Mouse (Mus musculus): ENCODE measurements around the gene Xrn2. TPM values are rescaled to one million over a fixed set of nuclear protein-coding genes. Genes with fewer than 3 reads are reported as not detected.

The Xrn2 gene
- total and polyA plus RNA-seq, 3 experiments, result 98.0 to 108 TPM; not detected in 1

GRCm38 (mm10) chr2:147119736-147120135, 106.9 kb downstream of the Xrn2 start:
- peaks cover 0 to 4% of the 10 kb centered on the region in 2 experiments; a peak in 1 of 4 replicates for H3K36me3 ChIP-seq (ENCODE audit: control insufficient read depth in 1 of 2, insufficient read depth in 2 of 2, low read length in 2 of 2)
- TF ChIP-seq TBP (IDR thresholded peaks at IDR 0.05; ENCODE audit: low read depth, low read length) (peak; percentile 44; the same call in 1 of the 2 replicates), ELF1 (IDR thresholded peaks at IDR 0.05; ENCODE audit: low read depth, low read length) (no peak), EP300 (IDR thresholded peaks at IDR 0.05; ENCODE audit: low read depth in 1 of 2, low read length in 2 of 2) (peak in 1 of 2 experiments; percentile 19; a peak in 1 of 4 replicates), MEF2A (IDR thresholded peaks at IDR 0.05; ENCODE audit: extremely low read depth, insufficient replicate concordance, low read depth, low read length, poor library complexity, severe bottlenecking) (no peak), USF2 (IDR thresholded peaks at IDR 0.05; ENCODE audit: borderline replicate concordance in 1 of 2, insufficient read depth in 1 of 2, low read depth in 1 of 2, low read length in 2 of 2) (no peak), POLR2A (IDR thresholded peaks at IDR 0.05; ENCODE audit: control insufficient read depth in 1 of 2, insufficient read depth in 1 of 2, low read depth in 1 of 2, low read length in 2 of 2, poor library complexity in 1 of 2) (no peak), TAL1 (IDR thresholded peaks at IDR 0.05; ENCODE audit: low read length) (no peak), NELFE (IDR thresholded peaks at IDR 0.05; ENCODE audit: low read depth, low read length) (no peak), SIN3A (IDR thresholded peaks at IDR 0.05; ENCODE audit: low read length) (no peak)
- H3K27ac ChIP-seq (ENCODE audit: control insufficient read depth, low read depth, low read length), result no peak overlapping the region
- H3K4me1 ChIP-seq (ENCODE audit: control insufficient read depth in 1 of 2, insufficient read depth in 2 of 2, low read length in 2 of 2), result peaks cover 0 to 2% of the 10 kb centered on the region in 2 experiments; a peak in 1 of 4 replicates
- H3K9ac ChIP-seq (ENCODE audit: control insufficient read depth, low read depth, low read length, poor library complexity, severe bottlenecking), result no peak overlapping the region
- peak; percentile 46 for DNase-seq (ENCODE audit: low read depth, low spot score)
- no peaks in the 10 kb centered on the region for H3K79me2 ChIP-seq (ENCODE audit: control insufficient read depth, insufficient read depth, low read length, poor library complexity)
- no peaks in the 10 kb centered on the region for H3K27me3 ChIP-seq (ENCODE audit: control insufficient read depth in 1 of 2, insufficient read depth in 2 of 2, low read length in 2 of 2)
- no peak overlapping the region for H3K4me3 ChIP-seq (ENCODE audit: control insufficient read depth in 1 of 2, insufficient read depth in 1 of 2, low read depth in 2 of 2, low read length in 2 of 2)
- H3K9me3 ChIP-seq (replicated peaks; ENCODE audit: insufficient read depth, low read length), result no peaks in the 10 kb centered on the region

DNA sequence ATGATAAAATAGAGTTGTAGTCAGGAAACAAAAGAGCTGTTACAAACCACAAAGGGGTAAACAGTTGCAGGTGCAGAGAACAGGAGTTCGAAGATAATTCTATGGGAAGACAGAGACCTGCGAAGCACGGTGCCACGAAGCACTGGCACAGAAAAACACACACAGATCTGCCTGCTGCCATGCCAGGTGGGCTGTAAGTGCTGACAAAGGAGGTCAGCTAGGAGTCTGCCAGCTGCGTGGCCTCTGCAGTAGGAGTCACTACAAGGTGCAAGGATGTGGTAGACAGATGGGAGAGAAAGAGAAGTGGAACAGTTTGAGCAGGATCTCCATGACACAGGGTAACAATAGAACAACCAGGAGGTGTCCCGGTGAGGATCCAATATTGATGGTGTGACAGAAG, 114.6 kb downstream of the Xrn2 start:
- Histone ChIP-seq H3K27ac (ENCODE audit: control insufficient read depth, low read depth, low read length) (no peak overlapping the region), H3K4me3 (ENCODE audit: control insufficient read depth in 1 of 2, insufficient read depth in 1 of 2, low read depth in 2 of 2, low read length in 2 of 2) (no peak overlapping the region), H3K36me3 (ENCODE audit: control insufficient read depth in 1 of 2, insufficient read depth in 2 of 2, low read length in 2 of 2) (no peaks in the 10 kb centered on the region), H3K4me1 (ENCODE audit: control insufficient read depth in 1 of 2, insufficient read depth in 2 of 2, low read length in 2 of 2) (no peaks in the 10 kb centered on the region), H3K79me2 (ENCODE audit: control insufficient read depth, insufficient read depth, low read length, poor library complexity) (no peaks in the 10 kb centered on the region), H3K27me3 (ENCODE audit: control insufficient read depth in 1 of 2, insufficient read depth in 2 of 2, low read length in 2 of 2) (no peaks in the 10 kb centered on the region; a peak in 1 of 4 replicates), H3K9me3 (replicated peaks; ENCODE audit: insufficient read depth, low read length) (no peaks in the 10 kb centered on the region), H3K9ac (ENCODE audit: control insufficient read depth, low read depth, low read length, poor library complexity, severe bottlenecking) (no peak overlapping the region)
- no peak for DNase-seq (ENCODE audit: low read depth, low spot score)
- TF ChIP-seq TAL1 (IDR thresholded peaks at IDR 0.05; ENCODE audit: low read length) (no peak), NRF1 (IDR thresholded peaks at IDR 0.05; ENCODE audit: insufficient read depth, low read depth, low read length, poor library complexity, severe bottlenecking) (no peak), MAZ (IDR thresholded peaks at IDR 0.05; ENCODE audit: low read depth, low read length) (no peak), POLR2AphosphoS2 (IDR thresholded peaks at IDR 0.05; ENCODE audit: low read length) (no peak), ETS1 (IDR thresholded peaks at IDR 0.05; ENCODE audit: low read depth, low read length) (no peak), ELF1 (IDR thresholded peaks at IDR 0.05; ENCODE audit: low read depth, low read length) (no peak), ZMIZ1 (IDR thresholded peaks at IDR 0.05; ENCODE audit: low read depth, low read length) (no peak), EP300 (IDR thresholded peaks at IDR 0.05; ENCODE audit: low read depth in 1 of 2, low read length in 2 of 2) (no peak), MAX (IDR thresholded peaks at IDR 0.05; ENCODE audit: low read length) (no peak), GATA1 (IDR thresholded peaks at IDR 0.05; ENCODE audit: low read depth, low read length) (no peak), USF1 (IDR thresholded peaks at IDR 0.05; ENCODE audit: low read depth, low read length) (no peak)

Other genes starting within 250 kb of the Xrn2 start
- 8.2 and 10.2 TPM in 2 replicates for gene Kiz, start 157.1 kb upstream of the Xrn2 start, total RNA-seq (2012; rRNA removed)
- 10 to 100 TPM in 1 of 2 experiments, not detected in 1; 13.1 TPM for gene Kiz, start 157.1 kb upstream of the Xrn2 start, polyA plus RNA-seq (2012; ENCODE audit: insufficient read depth in 1 of 2, insufficient read length in 2 of 2, low read depth in 1 of 2, low replicate concordance in 2 of 2, missing spikeins in 1 of 2)
- not detected in 2 replicates for gene Nkx2-4, start 72.4 kb downstream of the Xrn2 start, total RNA-seq (2012; rRNA removed)
- not detected for gene Nkx2-4, start 72.4 kb downstream of the Xrn2 start, polyA plus RNA-seq (2012; ENCODE audit: insufficient read depth in 1 of 2, insufficient read length in 2 of 2, low read depth in 1 of 2, low replicate concordance in 2 of 2, missing spikeins in 1 of 2)
- gene Nkx2-2, start 181.2 kb downstream of the Xrn2 start, total RNA-seq (2012; rRNA removed), result not detected in 2 replicates
- gene Nkx2-2, start 181.2 kb downstream of the Xrn2 start, polyA plus RNA-seq (2012; ENCODE audit: insufficient read depth in 1 of 2, insufficient read length in 2 of 2, low read depth in 1 of 2, low replicate concordance in 2 of 2, missing spikeins in 1 of 2), result not detected

All from MEL (cell line).